Mouse (Mus musculus) left cerebral cortex, adult 11 months (tissue): ENCODE data around the gene Galntl6.

ENCODE experiments used
- DNase-seq: peaks from one replicate; pipeline ENCODE4 v3.0.0; 2022; ENCODE audit warnings: low spot score

The Galntl6 gene

DNA sequence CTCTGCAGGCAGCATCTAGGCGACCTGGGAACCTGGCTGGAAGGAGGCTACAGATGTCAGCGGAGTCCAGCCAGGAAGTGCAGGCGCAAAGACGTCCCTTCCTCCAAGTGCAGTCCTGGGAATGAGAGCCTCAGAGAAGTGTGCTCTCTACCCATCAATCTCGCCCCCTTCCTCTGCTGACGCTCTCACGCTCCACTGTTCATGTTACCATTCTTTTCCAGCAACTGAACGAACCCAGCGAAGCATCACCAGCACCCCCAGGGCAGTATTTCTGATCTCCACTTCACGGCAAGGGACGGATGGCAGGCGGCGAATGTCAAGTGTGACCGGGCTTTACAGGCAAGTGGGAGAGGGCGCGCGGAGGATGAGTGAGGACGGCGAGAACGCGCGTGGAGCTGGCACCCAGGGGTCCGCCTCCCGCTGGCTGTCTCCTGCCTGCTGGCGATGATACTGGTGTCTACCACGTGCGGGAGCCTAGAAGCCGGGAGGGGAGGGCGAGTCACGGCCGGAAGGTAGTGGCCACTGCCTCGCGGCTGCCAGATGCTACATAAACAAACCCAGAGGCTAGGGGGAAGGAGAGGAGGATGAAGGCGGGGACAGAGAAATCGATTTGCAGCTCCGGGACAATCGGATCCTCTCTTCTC, at the start of gene Galntl6:
Galntl6 (minus strand) TSS at position 445 of the 644 bp plus-strand sequence.
- no peak for DNase-seq

DNA sequence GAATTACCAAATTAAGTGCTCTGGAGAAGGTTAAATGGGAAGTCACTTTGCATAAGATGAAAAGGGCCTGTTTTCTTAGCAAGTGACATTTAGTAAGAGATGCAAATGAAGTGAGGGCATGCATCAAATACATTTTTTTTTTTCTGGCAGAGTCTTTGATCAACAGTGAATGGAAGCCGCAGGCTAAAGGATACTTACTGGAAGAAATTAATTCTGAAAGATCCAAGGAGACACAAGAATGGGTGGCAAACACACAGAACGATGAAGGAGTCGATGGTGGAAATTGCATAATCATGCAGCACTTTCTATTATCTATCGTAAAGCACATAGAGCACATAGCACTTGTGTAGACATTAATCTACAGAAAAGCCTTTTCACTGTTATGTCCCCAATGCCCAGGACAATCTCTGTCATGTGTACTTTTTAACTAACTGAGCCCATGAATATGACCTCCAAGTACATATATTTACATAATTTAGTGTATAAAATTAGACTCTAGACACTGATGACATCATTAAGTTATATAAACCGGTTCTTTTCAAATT, 44.8 kb upstream of the Galntl6 start:
- DNase-seq, result no peak

DNA sequence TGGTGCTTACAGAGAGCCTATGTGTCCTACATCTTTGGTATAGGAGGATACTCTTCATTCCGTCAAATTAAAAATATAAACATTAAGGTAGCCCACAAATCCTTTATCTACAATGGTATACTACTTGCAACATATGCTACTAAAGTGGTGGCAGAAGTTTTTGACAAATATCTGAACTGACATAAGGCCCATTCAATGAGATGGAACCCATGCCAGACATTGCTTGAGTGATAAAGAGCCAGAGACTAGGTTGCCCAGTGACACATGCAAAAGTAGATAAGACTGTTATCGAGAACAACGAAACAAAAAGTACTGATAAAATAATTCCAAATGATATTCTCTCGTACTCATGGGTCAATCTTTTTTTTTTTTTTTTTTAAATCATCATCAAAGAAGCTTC, 31.3 kb upstream of the Galntl6 start:
- DNase-seq, result no peak

DNA sequence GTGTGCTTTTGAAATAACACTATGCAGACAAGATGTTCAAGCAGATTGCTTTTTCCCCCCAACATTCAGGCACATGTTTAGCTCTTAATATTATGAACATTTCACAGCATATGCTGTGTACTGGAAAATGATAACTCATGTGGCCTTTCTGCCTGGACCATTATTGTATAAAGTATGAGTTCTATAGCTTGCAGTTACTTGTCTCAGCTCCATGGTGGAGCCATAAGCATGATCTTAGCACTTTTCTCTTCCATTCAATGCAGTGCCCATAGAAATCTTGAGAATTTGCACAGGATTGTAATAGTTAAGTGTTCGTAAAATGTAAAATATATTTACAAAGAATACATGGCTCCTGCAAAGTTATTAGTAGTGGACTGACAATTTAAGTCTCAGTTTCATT, 18.6 kb upstream of the Galntl6 start:
- DNase-seq, result no peak

DNA sequence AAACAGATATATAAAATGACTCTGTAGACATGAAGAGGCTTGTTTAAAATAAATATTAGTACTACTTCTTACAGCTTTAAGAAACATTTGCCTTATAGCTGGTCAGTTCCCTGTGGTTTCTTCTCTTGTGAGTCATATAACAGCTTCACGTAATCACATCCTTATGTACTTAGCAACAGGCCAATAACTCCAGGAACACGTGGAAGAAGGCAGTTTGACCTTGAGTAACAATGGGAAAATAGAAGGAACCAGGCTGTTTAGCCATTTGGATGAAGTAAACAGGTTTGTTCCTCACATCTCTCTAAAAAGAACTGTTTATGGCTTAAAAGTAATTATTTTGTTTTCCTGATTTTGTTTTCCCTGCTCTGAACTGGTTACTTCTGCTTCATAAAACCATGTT, 2.7 kb upstream of the Galntl6 start:
- no peak for DNase-seq

DNA sequence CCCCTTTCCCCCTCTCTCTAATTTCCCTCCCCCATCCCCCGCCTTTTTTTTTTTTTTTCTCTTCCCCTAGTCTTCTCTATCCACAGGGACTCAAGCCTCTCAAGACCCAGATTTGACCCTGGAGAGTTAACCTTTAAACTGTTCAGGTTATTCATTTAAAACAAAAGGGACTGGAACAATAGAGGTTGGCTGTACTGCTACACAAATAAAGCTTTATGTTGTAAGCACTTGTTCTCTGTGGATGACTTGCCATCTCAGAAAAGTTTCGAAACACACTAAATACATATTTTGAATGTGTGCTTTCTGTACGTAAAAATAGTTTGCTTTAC, 1.2 kb upstream of the Galntl6 start:
- no peak for DNase-seq

DNA sequence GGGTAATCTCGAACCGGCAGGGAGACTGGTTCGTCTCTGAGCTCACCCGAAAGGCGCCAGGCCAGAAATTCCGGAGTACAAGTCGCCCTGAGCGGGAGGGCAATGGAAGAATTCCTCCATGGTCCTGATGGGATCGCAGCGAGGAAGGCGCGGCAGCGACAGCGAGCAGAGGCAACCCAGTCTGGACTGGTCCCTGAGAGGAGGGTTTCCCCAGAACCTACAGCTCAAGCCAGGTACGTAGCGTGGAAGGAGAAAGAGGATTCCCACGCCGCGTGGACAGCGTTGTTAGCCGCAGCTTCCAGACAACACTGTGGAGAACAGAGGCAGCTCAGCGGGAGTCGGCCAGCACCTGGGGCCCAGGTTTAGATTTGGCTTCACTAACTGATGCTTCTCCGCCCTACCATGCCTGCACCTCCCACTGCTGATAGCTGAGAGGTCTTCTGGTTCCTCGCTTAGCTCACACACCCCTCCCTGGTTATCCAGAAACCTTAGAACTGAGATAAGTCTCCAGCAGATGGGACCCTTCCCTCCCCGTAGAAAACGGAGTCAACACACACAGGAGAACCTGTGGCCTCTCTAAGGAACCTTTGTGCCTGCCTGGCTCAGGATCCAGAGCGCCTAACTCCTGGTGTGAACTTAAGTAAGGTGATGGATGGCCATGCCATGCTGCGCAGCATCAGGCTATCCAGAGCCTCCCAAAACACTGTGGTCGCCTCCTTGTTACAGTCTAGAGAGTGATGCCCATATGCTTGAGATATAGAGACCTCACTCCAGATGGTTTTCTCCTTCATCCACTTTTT, 600 bp upstream of the Galntl6 start:
- DNase-seq, result no peak

DNA sequence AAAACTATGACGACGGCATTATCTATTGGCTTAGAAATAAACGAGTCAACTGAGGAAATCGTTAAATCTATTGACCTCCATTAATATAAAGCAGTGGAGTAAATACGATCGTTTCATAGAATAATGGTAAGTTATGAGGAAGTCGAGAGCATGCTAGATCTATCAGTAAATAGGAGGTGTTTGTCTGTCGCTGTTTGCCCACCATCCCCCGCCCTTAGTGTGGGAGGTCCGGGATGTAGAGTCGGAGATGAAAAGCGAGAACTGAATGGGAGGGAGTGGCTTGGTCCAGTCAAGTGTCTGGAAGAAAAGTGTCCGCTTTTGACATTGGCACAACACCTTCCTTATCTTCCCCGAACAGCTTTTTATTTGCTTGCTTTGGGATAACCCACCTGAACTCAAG, 763 bp downstream of the Galntl6 start, which contains the start of gene BC030500:
BC030500 (plus strand) TSS at position 79 of the 400 bp plus-strand sequence.
- DNase-seq, result no peak

DNA sequence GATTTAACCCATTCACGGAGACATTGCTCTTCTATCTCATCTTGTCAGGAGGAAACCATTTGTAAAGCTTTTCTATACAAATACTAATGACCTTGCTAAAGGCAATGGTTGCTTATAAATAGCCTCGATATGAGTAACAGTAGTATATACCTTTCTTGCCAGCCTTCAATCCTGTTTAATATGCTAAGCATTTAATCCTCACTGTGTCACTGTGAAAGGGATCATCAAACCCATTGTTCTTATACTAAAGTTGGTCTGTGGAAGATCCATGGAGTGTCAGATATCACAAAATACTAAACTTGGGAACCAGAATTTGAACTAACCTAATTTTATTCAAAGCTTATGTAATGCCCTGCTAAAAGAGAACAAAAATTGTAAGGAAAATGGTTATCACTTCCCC, 8.0 kb downstream of the Galntl6 start:
- no peak for DNase-seq

DNA sequence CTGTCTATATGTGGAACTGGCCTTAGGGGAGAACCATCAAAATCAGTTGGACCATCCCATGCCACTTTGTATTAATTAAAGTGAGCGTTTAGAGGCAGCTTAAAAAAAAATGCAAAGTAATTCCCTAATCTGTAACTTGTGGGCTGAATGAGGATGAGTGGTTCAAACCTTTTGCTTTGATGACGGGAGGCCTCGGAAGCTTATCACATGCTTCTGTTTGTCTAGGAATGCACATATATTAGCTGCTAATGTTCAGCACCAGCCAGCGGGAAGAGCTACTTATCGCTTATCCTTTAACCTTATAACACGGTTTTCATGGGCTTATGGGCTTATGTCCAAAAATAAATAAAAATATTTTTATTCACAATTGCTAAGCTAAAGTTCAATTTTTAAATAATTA, 16.5 kb downstream of the Galntl6 start:
- DNase-seq, result no peak

DNA sequence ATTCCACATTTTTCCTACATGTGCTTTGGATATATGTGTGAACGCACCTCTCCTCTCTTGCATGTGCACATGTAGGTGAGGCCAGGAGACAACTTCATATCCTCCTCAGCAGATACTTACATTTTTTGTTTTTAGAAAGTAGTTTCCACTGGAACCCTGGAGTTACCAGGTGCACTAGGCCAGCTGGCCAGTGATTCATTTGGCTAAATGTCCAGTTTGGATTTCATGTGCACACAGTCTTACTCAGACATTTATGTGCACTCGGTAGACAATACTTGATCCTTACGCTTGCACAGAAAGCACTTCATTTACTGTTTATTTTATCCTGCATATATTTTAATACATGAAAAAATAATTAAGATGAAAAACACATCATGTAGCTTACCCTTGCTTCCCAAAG, 21.8 kb downstream of the Galntl6 start:
- no peak for DNase-seq

DNA sequence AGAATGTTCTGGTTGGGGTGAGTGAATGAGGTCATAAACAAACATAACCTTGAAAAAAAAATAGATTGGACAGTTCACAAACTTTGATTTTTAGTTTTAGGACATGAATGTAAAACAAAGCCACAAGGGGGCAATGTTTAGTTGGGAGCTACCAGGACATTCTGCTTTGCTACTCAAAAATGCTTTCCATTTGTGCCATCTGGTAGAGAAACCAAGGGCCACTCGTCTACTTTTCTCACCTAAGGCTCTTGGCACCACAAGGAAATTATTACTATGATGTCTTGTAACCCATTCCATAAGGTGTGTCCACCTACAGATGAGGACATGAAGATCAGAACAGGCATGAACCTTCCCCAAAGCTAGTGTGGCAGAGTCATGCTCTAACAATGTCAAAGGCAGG, 26.0 kb downstream of the Galntl6 start:
- DNase-seq, result no peak

DNA sequence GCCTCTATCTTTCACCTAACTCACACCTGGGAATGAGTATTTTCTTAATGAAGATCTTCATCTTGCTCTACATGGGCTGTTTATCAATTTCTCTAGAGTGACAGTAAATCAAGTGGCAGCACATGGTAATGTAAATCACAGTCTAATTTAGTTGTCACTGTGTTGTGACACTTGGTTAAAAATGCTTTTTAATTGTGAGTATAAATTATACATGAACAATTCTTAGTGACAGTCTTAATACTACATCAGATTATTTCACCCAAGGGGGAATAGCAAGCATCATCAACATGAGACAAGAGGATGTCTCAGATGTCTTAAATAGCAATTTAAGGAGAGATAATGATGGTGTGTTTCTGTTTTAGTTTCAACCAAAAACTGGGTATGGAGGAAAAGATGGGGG, 88.1 kb downstream of the Galntl6 start:
- DNase-seq, result no peak

DNA sequence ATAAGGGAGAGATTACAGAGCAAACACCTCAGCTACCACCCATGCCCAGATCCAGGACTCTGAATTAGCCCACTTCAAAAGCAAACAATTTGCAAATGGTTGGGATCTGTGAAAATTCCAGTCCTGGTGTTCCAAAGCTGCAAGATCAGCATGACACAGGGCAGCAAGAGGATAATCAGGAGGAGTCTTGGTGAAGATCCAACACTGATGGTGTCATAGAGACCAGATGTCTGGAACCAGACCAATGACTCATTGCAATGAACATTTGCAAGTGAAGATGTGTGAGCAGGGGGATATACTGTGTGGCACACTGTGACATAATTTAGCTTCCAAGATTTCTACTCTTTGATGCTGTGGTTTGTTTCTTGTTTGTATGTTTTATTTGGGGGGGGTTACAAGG, 107.2 kb downstream of the Galntl6 start:
- DNase-seq, result no peak

DNA sequence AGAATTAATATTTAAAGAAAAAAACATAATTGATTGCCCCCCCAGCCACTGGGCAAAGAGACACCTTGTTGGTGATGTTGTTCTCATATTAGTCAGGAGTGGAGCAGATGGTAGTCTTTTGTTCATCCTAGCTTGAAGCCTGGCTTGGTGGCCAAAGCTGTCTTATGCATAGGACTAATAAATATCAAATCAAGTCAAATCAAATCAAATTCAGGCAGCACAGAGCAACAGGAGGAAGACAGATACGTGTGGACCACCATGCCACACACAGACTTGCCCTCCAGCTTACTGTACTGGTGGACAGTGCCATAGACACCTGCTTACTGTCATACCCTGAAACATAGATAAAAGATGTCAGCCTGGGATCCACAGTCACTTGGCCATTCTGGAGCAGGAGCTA, 110.6 kb downstream of the Galntl6 start:
- no peak for DNase-seq

DNA sequence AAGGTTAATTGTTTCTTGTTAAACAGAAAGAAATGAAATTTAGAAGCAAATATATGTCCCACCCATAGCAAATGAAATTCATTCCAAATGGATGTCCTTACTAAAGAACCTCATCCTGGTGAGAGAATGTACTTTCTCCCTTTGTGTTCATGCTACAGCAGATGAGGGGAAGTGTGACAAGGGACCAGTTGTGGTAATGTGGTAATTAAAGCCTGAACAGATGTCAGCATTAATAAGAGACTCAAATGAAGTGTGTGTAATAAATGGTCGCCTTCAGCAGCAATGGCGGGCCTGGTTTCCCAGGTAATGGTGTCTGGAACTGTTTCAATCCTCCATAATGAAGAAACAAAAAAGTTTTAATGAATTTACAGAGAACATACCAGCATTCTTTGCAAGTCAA, 158.7 kb downstream of the Galntl6 start:
- no peak for DNase-seq

DNA sequence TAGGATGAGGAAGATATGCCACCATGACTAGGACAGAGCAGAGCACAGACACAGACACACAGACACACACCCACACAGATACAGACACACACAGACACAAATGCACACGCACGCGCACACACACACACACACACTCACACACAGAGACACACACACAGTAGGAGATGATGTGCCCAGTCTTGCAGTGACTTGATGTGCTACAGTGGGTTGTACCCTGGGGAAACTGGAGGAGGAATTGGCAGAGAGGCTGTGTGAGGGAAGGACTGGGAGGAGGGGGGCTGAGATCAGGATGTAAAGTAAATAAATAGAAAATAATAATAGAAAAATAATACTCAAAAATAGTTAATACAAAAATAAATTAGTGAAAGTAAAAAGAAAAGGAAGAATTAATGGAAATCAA, 174.5 kb downstream of the Galntl6 start:
- no peak for DNase-seq

DNA sequence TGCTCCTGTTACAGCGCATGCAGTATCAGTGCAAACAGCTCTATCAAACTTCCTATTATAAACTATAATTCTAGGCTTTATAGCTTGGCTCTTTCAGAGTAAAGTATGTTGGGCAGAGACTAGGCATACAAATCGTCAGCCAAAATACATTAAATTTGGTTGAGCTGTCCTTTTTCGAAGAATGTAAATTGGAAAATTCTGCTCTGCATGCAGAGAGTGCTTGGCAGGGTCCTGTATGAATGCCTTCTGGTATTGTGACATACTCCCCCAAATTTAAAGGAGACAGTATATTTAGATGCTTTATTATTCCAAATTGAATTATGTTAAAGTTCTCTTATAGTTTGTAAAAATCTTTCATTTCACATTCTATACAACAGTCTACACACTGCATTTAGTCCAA, 220.7 kb downstream of the Galntl6 start:
- DNase-seq, result no peak

DNA sequence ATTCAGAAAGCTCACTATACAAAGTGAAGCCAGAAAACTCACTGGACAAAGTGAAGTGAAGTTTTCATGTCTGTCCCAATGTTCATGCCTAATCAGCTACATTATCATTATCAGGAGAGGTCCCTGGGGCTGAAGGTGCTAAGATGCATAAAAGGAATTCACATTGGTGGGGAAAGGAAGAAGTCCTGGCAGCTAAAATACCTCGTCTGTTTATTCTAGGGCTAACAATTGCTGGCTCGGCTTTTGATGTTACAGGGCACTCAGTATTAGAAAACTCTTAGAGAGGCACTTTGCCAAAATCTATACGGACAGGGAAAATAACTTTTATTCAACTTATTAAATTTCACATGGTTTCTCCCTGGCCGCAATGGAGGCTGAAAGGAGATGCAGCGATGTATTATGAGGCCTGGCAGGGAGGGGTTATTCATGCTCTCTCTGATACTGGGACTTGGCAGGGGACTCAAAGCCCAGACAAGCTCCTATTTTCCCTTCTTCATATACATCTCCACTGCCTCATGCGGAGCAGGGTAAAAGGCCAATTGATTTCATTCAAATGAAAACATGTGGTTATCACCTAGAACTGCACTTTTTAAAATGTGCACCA, 234.5 kb downstream of the Galntl6 start:
- DNase-seq, result no peak

DNA sequence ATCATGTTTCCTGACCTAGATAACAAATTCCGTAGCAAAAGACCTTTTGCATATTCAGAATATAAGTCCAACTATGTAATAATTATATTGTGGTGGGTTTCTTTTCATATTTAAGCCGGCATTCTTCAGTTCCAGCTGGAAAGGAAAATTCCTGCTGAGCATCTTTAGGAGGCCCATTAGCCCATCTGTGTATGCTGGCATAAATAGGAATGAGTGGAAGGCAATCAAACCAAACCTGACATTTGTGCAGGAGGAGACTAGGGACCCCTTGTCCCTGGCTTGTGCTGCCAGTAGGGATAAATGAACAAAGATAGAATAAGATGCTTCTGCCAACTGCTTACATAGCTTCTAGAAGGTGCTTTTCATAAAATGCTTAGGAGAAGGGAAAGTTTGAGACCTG, 243.4 kb downstream of the Galntl6 start:
- DNase-seq, result no peak

DNA sequence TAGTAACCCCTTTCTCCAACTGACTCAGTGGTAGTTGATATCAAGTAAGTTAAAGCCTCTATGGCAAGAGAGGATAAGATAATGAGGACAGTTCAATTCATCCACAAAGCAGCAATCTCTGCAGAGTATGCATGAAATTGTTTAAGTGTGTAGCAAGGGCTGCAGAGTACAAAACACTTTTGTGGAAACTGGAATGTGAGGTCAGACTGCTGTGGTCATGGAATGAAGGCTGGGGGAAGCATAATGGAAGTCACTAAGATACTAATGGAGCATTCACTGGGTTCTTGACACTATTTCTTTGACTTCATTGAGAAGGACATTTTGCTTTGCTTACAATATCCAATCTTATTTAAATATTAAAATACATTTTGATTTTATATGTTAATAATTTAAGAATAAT, 252.4 kb downstream of the Galntl6 start:
- no peak for DNase-seq

DNA sequence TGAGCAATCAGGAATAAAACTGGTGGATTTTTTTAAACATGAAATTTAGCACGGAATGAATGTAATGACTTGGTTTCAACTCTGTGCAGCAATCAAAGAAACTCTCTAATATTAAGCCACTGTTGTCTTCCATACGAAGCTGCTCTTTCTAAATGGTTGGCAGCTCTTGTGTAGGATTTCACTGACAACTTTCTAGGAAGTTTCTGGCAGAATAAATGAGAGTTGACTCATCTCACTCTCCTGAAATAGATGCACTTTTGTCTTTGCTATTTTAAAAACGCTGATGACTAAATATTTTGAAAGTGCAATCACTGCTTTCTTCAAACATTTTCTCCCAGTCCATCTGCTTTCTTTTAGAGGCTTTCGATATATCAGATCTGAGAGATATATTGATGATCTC, 256.8 kb downstream of the Galntl6 start:
- DNase-seq, result peak; percentile 10

DNA sequence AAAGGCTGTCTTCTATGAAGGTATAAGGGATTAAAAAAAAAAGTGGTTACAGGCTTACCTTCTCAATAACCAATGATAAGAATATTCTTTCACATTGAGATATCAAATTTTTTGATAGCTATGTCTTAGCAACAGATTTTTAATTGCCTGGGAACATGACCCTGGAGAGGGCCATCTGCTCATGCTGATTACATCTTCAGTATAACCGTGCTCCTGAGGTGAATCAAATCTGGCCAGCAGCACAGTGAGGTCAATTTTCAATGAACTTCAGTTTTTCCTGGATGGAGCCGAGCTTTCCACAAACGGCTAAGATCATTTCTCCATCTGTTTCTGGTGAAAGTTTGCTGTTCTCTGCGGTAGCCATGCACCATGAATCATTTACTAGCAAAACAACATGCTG, 306.0 kb downstream of the Galntl6 start:
- no peak for DNase-seq
